Mouse (Mus musculus) ovary, postnatal 36 days (tissue): ENCODE results near the gene Cel.
A peak's percentile ranks its signal among the peaks of the same experiment; 100 is the strongest.
"Not testable (repeated sequence)": the region's sequence is repeated elsewhere in the genome, so short reads cannot be mapped to it uniquely, and the experiment has no call there.

Experiments
- DNase-seq: peaks from one replicate; pipeline ENCODE4 v3.0.0; 2022; ENCODE audit warnings: low spot score, mixed read lengths

Cel gene

GRCm38 (mm10) chr2:28518231-28518630, 45.0 kb downstream of the Cel start:
- DNase-seq: no peak

- DNase-seq: peak; percentile 73
Measured at GRCm38 (mm10) chr2:28517206-28517909, 45.8 kb downstream of the Cel start.

DNA sequence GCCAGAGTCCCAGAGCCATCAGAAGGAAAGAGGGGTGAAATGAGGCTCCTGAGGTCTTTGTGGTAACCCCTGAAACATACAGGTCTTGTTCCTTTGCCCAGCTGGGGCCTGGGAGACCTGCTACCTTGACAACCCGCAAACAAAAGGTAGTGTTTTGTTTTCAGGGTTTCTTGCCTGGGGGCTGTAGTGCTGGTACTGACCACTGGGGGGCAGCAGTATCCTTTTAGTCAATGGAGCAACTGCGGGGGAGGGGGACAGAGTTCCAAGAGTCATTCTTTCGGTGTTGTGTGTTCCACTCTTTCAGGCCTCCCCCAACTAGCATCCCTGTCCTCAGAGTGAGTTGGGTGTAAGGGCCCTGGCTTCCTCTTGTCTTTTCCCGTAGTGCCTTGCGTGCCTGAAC, 48.7 kb downstream of the Cel start:
- DNase-seq: peak; percentile 81

- no peak for DNase-seq
Measured at GRCm38 (mm10) chr2:28513431-28514370, 49.5 kb downstream of the Cel start.

DNA sequence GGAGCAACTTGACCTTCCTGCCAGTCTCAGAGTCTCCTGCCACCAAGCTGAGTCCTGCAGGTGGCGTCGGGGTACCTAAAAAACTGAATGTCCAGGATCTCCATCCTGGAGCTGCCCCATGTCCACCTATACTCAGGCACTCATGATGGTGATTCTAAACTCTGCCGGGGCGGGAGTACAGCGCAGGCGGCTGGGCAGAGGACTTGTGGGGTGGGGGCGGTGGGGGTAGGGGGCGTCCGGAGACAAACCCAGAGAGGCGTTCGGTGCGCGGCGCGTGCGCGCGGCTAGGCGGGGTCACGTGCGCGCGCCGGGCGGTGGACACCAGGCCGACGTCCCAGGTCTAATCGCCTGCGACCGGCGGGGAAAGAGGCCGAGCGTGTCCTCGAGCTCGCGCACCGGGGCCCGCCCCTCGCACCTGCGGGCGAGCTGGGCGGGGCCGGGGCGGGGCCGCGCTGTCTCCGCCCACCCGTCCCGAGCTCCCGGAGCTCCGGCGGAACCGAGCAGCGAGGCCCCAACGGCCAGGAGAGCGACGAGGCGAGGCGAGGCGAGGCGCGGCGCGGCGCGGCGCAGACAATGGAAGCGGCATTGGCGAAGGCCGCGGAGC, 50.3 kb downstream of the Cel start, which contains the start of gene Ralgds:
Ralgds (plus strand) TSS at position 328 of the 604 bp plus-strand sequence.
- DNase-seq: peak; percentile 74

GRCm38 (mm10) chr2:28511600-28511999, 51.6 kb downstream of the Cel start:
- DNase-seq: not testable (repeated sequence)

DNA sequence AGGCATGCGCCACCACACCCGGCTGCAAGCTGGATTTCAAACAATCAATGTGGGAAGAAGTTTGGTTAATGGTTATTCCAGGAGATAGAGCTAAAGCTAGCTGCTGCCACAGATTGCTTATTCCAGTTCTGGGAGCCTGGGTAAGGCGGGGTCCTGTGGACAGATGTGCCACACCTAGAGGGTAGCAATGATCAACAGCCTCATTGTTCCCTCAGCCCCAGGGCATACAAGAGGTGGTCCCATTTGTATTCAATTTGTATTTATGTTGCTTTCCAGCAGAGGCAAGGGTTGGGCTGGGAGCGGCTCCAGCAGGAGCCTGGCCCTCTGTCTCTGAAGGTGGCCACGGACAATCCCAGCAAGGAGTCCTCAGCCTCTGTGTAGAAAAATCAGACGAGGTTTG, 56.9 kb downstream of the Cel start:
- DNase-seq: no peak

DNA sequence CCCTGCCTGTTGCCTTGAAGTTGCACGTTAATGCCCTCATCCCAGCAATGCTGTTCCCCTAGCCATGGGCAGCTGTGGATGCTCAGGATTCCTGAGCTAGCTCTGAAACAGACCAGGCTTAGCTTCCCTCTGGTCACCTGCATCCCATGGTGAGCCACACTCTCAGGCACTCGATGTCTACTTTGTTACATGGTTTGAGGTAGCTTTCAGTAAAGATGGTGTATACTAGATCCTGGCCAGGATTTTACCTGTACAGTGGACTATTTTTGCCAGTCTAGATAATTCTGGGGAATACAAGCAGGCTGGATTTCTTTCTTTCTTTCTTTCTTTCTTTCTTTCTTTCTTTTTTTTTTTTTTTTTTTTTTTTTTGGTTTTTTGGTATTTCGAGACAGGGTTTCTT, 57.4 kb downstream of the Cel start, which contains the start of gene Gm10134:
Gm10134 (plus strand) TSS at position 301 of the 400 bp plus-strand sequence.
- DNase-seq: no peak
